Mouse (Mus musculus) gonadal fat pad, adult 2 months (tissue): ENCODE data around the gene Dennd2a. TPM values are rescaled to one million over a fixed set of nuclear protein-coding genes. Genes with fewer than 3 reads are reported as not detected.
"Not testable (repeated sequence)": the region's sequence is repeated elsewhere in the genome, so short reads cannot be mapped to it uniquely, and the experiment has no call there.

ENCODE experiments used
- DNase-seq: peaks from one replicate; pipeline ENCODE4 v3.0.0-alpha.2; 2012; ENCODE audit warnings: low read depth
- polyA plus RNA-seq: library from polyadenylated mRNA; depleted of rRNA; stranded (reverse); fragments of >200 nt; gene quantifications from 2 replicates; pipeline ENCODE4 v1.2.3, GENCODE M21; 2012; rRNA removed

Dennd2a gene
- polyA plus RNA-seq, 1 experiment, result 12.0 TPM

DNA sequence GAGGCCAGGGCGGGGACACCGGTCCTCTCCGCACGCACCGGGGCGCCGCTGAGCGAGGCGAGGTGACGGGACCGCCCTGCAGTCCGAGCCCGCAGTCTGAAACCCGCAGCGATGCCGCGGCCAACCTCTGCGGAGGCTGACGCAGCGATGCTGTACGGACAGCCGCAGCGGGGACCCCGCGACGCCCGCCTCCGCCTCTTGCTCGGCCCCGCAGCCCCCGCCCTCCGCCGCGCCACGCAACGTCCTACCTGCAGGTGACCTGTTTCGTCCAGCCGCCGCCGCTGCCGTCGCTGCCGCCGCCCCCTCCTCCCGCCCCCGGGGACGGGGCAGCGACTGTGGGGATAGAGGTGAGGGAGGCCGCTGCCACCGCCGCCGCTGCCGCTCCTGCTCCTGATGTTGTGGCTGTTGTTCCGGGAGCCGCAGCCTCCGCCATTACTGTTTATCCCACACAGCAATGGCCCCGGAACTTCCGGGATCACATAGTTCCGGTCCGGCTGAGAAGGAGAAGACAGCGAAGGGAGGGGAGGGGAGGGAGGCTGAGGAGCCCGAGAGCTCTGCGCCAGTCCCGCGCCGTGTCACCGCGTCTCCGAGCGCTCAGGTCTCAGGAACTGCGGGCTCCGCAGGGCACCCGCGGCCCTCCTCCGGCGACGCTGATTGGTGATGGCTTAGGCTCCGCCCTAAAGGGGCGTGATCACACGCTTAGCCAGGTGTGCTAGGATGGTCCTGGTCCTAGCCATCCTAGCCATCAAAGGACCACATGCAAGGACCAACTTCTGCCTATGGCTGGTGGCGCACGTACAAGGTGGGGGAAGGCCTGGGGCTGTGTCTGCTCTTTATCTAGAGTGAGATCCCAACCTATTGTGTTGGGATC lies 137.6 kb downstream of the Dennd2a start, which contains the start of gene Mkrn1:
Gene Mkrn1 (minus strand): TSS at position 612 of the 871 bp plus-strand sequence.
- no peak for DNase-seq

DNA sequence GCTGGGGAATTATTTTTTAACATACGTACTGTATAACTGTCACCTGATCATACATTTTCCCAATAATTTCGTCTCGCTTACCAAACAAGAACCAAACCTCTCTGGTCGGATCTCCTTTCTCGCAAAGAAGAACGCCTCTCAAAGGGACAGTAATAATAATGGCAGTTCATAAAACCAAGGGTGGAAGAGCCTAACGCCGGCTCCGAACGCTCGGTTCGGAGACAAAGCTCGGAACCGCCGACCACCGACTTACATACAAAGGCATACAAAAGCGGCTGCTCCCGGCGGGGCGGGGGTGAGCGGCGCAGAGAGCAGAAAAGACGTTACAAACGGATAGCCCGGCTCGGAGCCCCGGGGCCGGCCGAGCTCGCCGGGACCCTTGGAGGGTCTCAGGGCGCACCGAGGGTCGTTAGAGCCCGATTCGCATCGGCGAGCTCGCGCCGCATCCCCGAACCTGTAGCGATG lies 138.2 kb downstream of the Dennd2a start:
- no peak for DNase-seq

DNA sequence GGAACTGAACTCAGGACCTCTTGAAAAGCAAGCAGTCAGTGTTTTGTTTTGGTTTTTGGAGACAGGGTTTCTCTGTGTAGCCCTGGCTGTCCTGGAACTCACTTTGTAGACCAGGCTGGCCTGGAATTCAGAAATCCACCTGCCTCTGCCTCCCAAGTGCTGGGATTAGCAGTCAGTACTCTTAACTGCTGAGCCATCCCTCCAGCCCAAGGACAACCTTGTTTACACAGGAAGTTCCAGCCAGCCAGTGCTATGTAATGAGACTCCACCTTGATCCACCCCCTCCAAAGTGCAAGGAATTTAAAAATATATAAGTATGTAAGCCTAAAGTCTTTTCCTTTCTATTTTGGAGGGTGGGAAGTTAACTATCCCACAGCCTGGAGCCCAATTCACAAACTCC lies 141.0 kb downstream of the Dennd2a start:
- DNase-seq, result not testable (repeated sequence)

DNA sequence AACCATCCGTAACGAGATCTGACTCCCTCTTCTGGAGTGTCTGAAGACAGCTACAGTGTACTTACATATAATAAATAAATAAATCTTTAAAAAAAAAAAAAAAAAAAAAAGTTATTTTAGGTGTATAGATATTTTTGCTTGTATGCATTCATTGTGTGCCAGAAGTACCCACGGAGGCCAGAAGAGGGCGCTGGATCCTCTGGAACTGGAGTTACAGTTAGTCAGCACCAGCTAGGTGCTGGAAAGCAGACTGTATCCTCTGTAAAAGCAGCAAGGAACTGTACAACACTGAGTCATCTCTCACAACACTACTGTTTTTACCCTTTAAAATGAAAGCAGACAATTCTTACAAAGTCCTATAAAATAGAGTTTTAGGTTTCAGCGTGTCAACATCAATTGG lies 141.9 kb downstream of the Dennd2a start:
- no peak for DNase-seq

DNA sequence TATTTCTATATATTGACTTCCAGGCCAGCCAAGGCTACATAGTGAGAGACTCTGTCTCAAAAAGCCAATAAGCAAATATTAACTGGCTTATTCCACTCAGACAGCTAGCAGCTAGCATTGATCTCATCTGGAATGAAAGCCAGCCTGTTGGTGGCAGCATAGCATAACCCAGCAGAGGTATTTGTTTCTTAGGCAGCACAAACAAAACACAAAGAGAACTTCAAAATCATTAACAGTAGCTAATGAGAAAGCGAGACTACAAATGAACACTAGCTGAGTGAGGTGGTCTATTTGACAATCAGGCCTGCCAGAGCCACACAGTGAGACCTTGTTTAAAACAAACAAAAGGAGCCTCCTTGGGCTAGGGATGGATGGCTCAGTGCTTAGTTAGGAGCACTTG lies 143.6 kb downstream of the Dennd2a start:
- DNase-seq, result no peak

Other genes starting within 250 kb of the Dennd2a start
- gene Slc37a3, start 180.2 kb downstream of the Dennd2a start, polyA plus RNA-seq, result 34.3 and 45.3 TPM in 2 replicates
- 3.8 and 4.4 TPM in 2 replicates for gene Rab19, start 176.7 kb downstream of the Dennd2a start, polyA plus RNA-seq
- gene Mkrn1, start 137.4 kb downstream of the Dennd2a start, polyA plus RNA-seq, result 93.7 and 102 TPM in 2 replicates
- gene Adck2, start 16.0 kb upstream of the Dennd2a start, polyA plus RNA-seq, result 11.7 and 14.6 TPM in 2 replicates
- gene Gm42420, start 27.9 kb upstream of the Dennd2a start, polyA plus RNA-seq, result 0.68 and 1.7 TPM in 2 replicates
- gene Ndufb2, start 34.7 kb upstream of the Dennd2a start, polyA plus RNA-seq, result 200 and 365 TPM in 2 replicates
- 14.4 and 14.8 TPM in 2 replicates for gene Braf, start 167.6 kb upstream of the Dennd2a start, polyA plus RNA-seq